ENCODE assay signal across 36 mouse cellular contexts in the genomic region with DNA sequence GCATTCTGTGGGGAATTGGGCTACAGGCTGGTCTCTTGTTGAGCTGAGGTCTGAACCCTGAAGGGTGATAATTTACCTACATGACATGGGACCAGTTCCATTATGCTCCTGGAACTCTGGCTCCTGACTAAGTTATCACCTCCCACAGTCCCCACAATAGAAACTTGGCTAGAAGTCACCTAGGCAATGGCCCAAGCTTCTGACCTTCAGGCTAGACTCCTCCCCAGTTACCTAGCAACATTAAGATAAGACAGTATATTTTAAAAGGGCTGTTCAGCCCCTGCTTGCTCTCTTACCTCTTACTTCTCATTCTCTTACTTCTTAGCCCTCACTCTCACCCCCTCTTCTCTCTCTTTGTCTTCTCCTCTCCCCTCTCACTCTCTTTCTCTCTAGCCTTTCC. TPM values are rescaled to one million over a fixed set of nuclear protein-coding genes. Genes with fewer than 3 reads are reported as not detected.
DNase-seq lines count a peak whose midpoint lies in the region; ATAC-seq and TF ChIP-seq lines count a peak whose summit lies in the region.
"Had no signal": no experiment of that assay in that cellular context is flagged by ENCODE, and none has a peak within 500 bp of the region (broad histone marks: within the 10 kb centered on the region; RNA-seq: fewer than 3 reads in every experiment).

No protein-coding gene starts in this region.

- no peak overlapping the region for H3K27ac ChIP-seq in heart, embryonic 12.5 days (ENCODE audit: poor library complexity, severe bottlenecking)
- H3K27ac ChIP-seq in kidney, adult 2 months (ENCODE audit: insufficient read depth, low read depth, low read length): peak overlapping the region; percentile 60
- peak overlapping the region; percentile 68 for H3K27ac ChIP-seq in embryonic facial prominence, embryonic 10.5 days (replicated peaks)
- H3K27ac ChIP-seq: gastrocnemius, adult 2 months; hindbrain, embryonic 15.5 days; macrophage; midbrain, embryonic 13.5 days; neural tube, embryonic 13.5 days had no signal

- no peaks in the 10 kb centered on the region for H3K36me3 ChIP-seq in heart, embryonic 12.5 days
- H3K36me3 ChIP-seq in kidney, adult 2 months (ENCODE audit: control insufficient read depth, insufficient read depth, low read length): no peaks in the 10 kb centered on the region
- no peaks in the 10 kb centered on the region for H3K36me3 ChIP-seq in embryonic facial prominence, embryonic 10.5 days (replicated peaks)
- H3K36me3 ChIP-seq: G1E; hindbrain, embryonic 15.5 days; limb, embryonic 13.5 days; liver, embryonic 13.5 days; midbrain, embryonic 13.5 days; neural tube, embryonic 13.5 days had no signal

- TF ChIP-seq POLR2A in kidney, adult 2 months (IDR thresholded peaks at IDR 0.05; ENCODE audit: low read depth, low read length): no peak

- H3K4me2 ChIP-seq in heart, embryonic 12.5 days: no peak overlapping the region
- H3K4me2 ChIP-seq: hindbrain, embryonic 15.5 days; limb, embryonic 13.5 days; liver, embryonic 13.5 days; midbrain, embryonic 13.5 days; neural tube, embryonic 13.5 days had no signal

- H3K9ac ChIP-seq in heart, embryonic 12.5 days: no peak overlapping the region
- H3K9ac ChIP-seq: hindbrain, embryonic 15.5 days; limb, embryonic 13.5 days; liver, embryonic 13.5 days; midbrain, embryonic 13.5 days; neural tube, embryonic 13.5 days had no signal

- no peak for TF ChIP-seq CTCF in kidney, adult 2 months (conservative IDR thresholded peaks at IDR 0.05; ENCODE audit: insufficient read depth, insufficient read length, low read depth, low read length)

- H3K27me3 ChIP-seq in heart, embryonic 12.5 days (replicated peaks): no peaks in the 10 kb centered on the region
- no peaks in the 10 kb centered on the region for H3K27me3 ChIP-seq in kidney, adult 2 months (replicated peaks; ENCODE audit: control insufficient read depth, insufficient read depth, low read length)
- H3K27me3 ChIP-seq in embryonic facial prominence, embryonic 10.5 days (replicated peaks; ENCODE audit: low read depth, poor library complexity, severe bottlenecking): no peaks in the 10 kb centered on the region
- H3K27me3 ChIP-seq: hindbrain, embryonic 15.5 days; limb, embryonic 13.5 days; liver, embryonic 13.5 days; midbrain, embryonic 13.5 days; neural tube, embryonic 13.5 days; Patski had no signal

- H3K4me3 ChIP-seq in heart, embryonic 12.5 days: no peak overlapping the region
- H3K4me3 ChIP-seq in kidney, adult 2 months (ENCODE audit: insufficient read depth, low read depth, low read length): no peak overlapping the region
- no peak overlapping the region for H3K4me3 ChIP-seq in embryonic facial prominence, embryonic 10.5 days
- H3K4me3 ChIP-seq: erythroblast, embryonic 14.5 days; gastrocnemius, adult 2 months; hindbrain, embryonic 15.5 days; limb, embryonic 13.5 days; liver, embryonic 13.5 days; midbrain, embryonic 13.5 days; neural tube, embryonic 13.5 days had no signal

- intact Hi-C loops in heart, postnatal 36 days (cut with DNase I): no loop called here

- no peak for ATAC-seq in heart, embryonic 12.5 days (ENCODE audit: insufficient number of reproducible peaks, low FRiP score)
- ATAC-seq: forebrain, embryonic 16.5 days; inflammation-experienced regulatory T-cells, adult 6 months; lung, postnatal 0 days; midbrain, embryonic 13.5 days; Patski had no signal

- peaks cover 16% of the 10 kb centered on the region for H3K4me1 ChIP-seq in heart, embryonic 12.5 days (replicated peaks)
- peaks cover 22% of the 10 kb centered on the region for H3K4me1 ChIP-seq in kidney, adult 2 months (ENCODE audit: control insufficient read depth, insufficient read depth, low read length)
- peaks cover 22% of the 10 kb centered on the region for H3K4me1 ChIP-seq in embryonic facial prominence, embryonic 10.5 days
- H3K4me1 ChIP-seq: hindbrain, embryonic 15.5 days; midbrain, embryonic 13.5 days; neural tube, embryonic 13.5 days had no signal

- peaks cover 3% of the 10 kb centered on the region; the same call in 1 of the 2 replicates for H3K9me3 ChIP-seq in heart, embryonic 12.5 days (replicated peaks)
- H3K9me3 ChIP-seq in embryonic facial prominence, embryonic 10.5 days: peaks cover 4% of the 10 kb centered on the region; the same call in 1 of the 2 replicates
- H3K9me3 ChIP-seq: G1E; hindbrain, embryonic 15.5 days; liver, embryonic 13.5 days; midbrain, embryonic 13.5 days; neural tube, embryonic 13.5 days had no signal

- peak; percentile 95 for DNase-seq in heart, adult 11 months
- DNase-seq in kidney, adult 2 months: peak; percentile 64
- DNase-seq in kidney, postnatal 4 days: no peak
- no peak for DNase-seq in embryonic facial prominence, embryonic 10.5 days (ENCODE audit: low spot score)
- peak; percentile 11 to 38 for DNase-seq in heart, postnatal 36 days
- DNase-seq in lung, postnatal 36 days: no peak
- DNase-seq: adrenal gland, postnatal 14 days; cerebellum, adult 11-12 months; cerebellum, adult 9-11 months; gastrocnemius, adult 2 months; liver, embryonic 13.5 days; lung, adult 18-20 months; right cerebral cortex, postnatal 4 days; thymus, postnatal 4 days had no signal

RNA-seq across cellular contexts. Expression of a gene that starts 7.5 kb away (rescaled TPM):
- polyA plus RNA-seq in heart, embryonic 12.5 days (2016; fragmentation: Nextera tagmentation; extraction: Ambion mirVana): not detected in 2 replicates
- polyA plus RNA-seq in kidney, adult 2 months (2012; rRNA removed): 16.5 and 16.6 TPM in 2 replicates
- not detected in 2 replicates for polyA plus RNA-seq in embryonic facial prominence, embryonic 10.5 days (2016; fragmentation: Nextera tagmentation; extraction: Ambion mirVana)
- not detected for total RNA-seq in heart, postnatal 36 days (2021)
- total RNA-seq: G1E; gastrocnemius, adult 2 months; layer of hippocampus, adult 8-10 months; layer of hippocampus, postnatal 25 days; left cerebral cortex, postnatal 36 days; megakaryocyte-erythroid progenitor cell, adult 5-6 weeks had no signal
- polyA plus RNA-seq: embryonic facial prominence, embryonic 14.5 days; erythroblast, embryonic 14.5 days; forebrain, embryonic 11.5 days; forebrain, embryonic 16.5 days; heart, embryonic 16.5 days; hindbrain, embryonic 15.5 days; liver, embryonic 13.5 days; lung, postnatal 0 days; macrophage; midbrain, embryonic 13.5 days had no signal

RNA-seq across cellular contexts. Expression of a gene that starts 7.5 kb away (rescaled TPM):
- not detected in 2 replicates for polyA plus RNA-seq in heart, embryonic 12.5 days (2016; fragmentation: Nextera tagmentation; extraction: Ambion mirVana)
- 74.0 and 96.6 TPM in 2 replicates for polyA plus RNA-seq in kidney, adult 2 months (2012; rRNA removed)
- not detected in 2 replicates for polyA plus RNA-seq in embryonic facial prominence, embryonic 10.5 days (2016; fragmentation: Nextera tagmentation; extraction: Ambion mirVana)
- total RNA-seq in heart, postnatal 36 days (2021): 1 to 10 TPM in 1 of 2 experiments, under 1 TPM in 1; 0.89 to 1.0 TPM
- total RNA-seq: megakaryocyte-erythroid progenitor cell, adult 5-6 weeks had no signal
- polyA plus RNA-seq: embryonic facial prominence, embryonic 14.5 days; erythroblast, embryonic 14.5 days; forebrain, embryonic 11.5 days; forebrain, embryonic 16.5 days; heart, embryonic 16.5 days; hindbrain, embryonic 15.5 days; inflammation-experienced regulatory T-cells, adult 6 months; liver, embryonic 13.5 days; macrophage; midbrain, embryonic 13.5 days; neural tube, embryonic 13.5 days; thymus, postnatal 0 days had no signal

RNA-seq across cellular contexts. Expression of a gene that starts 10.8 kb away (rescaled TPM):
- not detected in 2 replicates for polyA plus RNA-seq in heart, embryonic 12.5 days (2016; fragmentation: Nextera tagmentation; extraction: Ambion mirVana)
- 0.11 and 0.15 TPM in 2 replicates for polyA plus RNA-seq in kidney, adult 2 months (2012; rRNA removed)
- not detected in 2 replicates for polyA plus RNA-seq in embryonic facial prominence, embryonic 10.5 days (2016; fragmentation: Nextera tagmentation; extraction: Ambion mirVana)
- total RNA-seq in heart, postnatal 36 days (2021): not detected
- total RNA-seq: adrenal gland, postnatal 14 days had no signal
- polyA plus RNA-seq: erythroblast, embryonic 14.5 days; forebrain, embryonic 11.5 days; forebrain, embryonic 16.5 days; G1E; heart, embryonic 16.5 days; inflammation-experienced regulatory T-cells, adult 6 months; liver, embryonic 13.5 days; macrophage; midbrain, embryonic 13.5 days; thymus, postnatal 0 days had no signal

RNA-seq across cellular contexts. Expression of a gene that starts 18.9 kb away (rescaled TPM):
- not detected in 2 replicates for polyA plus RNA-seq in heart, embryonic 12.5 days (2016; fragmentation: Nextera tagmentation; extraction: Ambion mirVana)
- 0.97 and 2.0 TPM in 2 replicates for polyA plus RNA-seq in kidney, adult 2 months (2012; rRNA removed)
- not detected in 2 replicates for polyA plus RNA-seq in embryonic facial prominence, embryonic 10.5 days (2016; fragmentation: Nextera tagmentation; extraction: Ambion mirVana)
- total RNA-seq in heart, postnatal 36 days (2021): not detected
- total RNA-seq: adrenal gland, postnatal 14 days; G1E; gastrocnemius, adult 2 months; layer of hippocampus, adult 8-10 months; layer of hippocampus, postnatal 25 days; left cerebral cortex, adult 8-10 months; left cerebral cortex, postnatal 36 days; megakaryocyte-erythroid progenitor cell, adult 5-6 weeks had no signal
- polyA plus RNA-seq: embryonic facial prominence, embryonic 14.5 days; erythroblast, embryonic 14.5 days; forebrain, embryonic 11.5 days; forebrain, embryonic 16.5 days; G1E; gonadal fat pad, adult 2 months; heart, embryonic 16.5 days; inflammation-experienced regulatory T-cells, adult 6 months; limb, embryonic 13.5 days; liver, embryonic 13.5 days; lung, postnatal 0 days; macrophage; midbrain, embryonic 13.5 days; Patski; thymus, postnatal 0 days had no signal

RNA-seq across cellular contexts. Expression of a gene that starts 41.5 kb away (rescaled TPM):
- 3.1 and 3.8 TPM in 2 replicates for polyA plus RNA-seq in heart, embryonic 12.5 days (2016; fragmentation: Nextera tagmentation; extraction: Ambion mirVana)
- 370 and 430 TPM in 2 replicates for polyA plus RNA-seq in kidney, adult 2 months (2012; rRNA removed)
- polyA plus RNA-seq in embryonic facial prominence, embryonic 10.5 days (2016; fragmentation: Nextera tagmentation; extraction: Ambion mirVana): 3.3 and 4.6 TPM in 2 replicates
- 10 to 100 TPM; 46.3 to 62.3 TPM for total RNA-seq in heart, postnatal 36 days (2021)

Comparison
In these comparisons a context has a peak if more than half of its experiments do, and no peak if none do; other contexts are left out.
1. DNase-seq: peak in heart, adult 11 months (single experiment), kidney, adult 2 months (single experiment) and heart, postnatal 36 days (2 of 2); none in kidney, postnatal 4 days (0 of 2), embryonic facial prominence, embryonic 10.5 days (single experiment) and lung, postnatal 36 days (single experiment).
2. RNA of a gene that starts 7.5 kb away (polyA plus RNA-seq): 16.5 to 16.6 TPM in kidney, adult 2 months; not detected in heart, embryonic 12.5 days and not detected in embryonic facial prominence, embryonic 10.5 days; every median in the first group is over 10 times any median in the second.
3. RNA of a gene that starts 7.5 kb away (polyA plus RNA-seq): 74.0 to 96.6 TPM in kidney, adult 2 months; not detected in embryonic facial prominence, embryonic 10.5 days and not detected in heart, embryonic 12.5 days; every median in the first group is over 10 times any median in the second.